Mouse (Mus musculus) G1E (cell line): ENCODE data around the gene Mrfap1.
A peak's percentile ranks its signal among the peaks of the same experiment; 100 is the strongest.

Experiments used
- CTCF ChIP-seq: IDR thresholded peaks from 2 replicates; pipeline ENCODE4 v1.5.1; 2012; ENCODE audit warnings: low read depth, low read length, inconsistent platforms, mixed read lengths
- GATA1 ChIP-seq: IDR thresholded peaks from 2 replicates; pipeline ENCODE4 v1.6.1; 2012; ENCODE audit warnings: borderline replicate concordance, low read length, inconsistent platforms, mixed read lengths

DNA sequence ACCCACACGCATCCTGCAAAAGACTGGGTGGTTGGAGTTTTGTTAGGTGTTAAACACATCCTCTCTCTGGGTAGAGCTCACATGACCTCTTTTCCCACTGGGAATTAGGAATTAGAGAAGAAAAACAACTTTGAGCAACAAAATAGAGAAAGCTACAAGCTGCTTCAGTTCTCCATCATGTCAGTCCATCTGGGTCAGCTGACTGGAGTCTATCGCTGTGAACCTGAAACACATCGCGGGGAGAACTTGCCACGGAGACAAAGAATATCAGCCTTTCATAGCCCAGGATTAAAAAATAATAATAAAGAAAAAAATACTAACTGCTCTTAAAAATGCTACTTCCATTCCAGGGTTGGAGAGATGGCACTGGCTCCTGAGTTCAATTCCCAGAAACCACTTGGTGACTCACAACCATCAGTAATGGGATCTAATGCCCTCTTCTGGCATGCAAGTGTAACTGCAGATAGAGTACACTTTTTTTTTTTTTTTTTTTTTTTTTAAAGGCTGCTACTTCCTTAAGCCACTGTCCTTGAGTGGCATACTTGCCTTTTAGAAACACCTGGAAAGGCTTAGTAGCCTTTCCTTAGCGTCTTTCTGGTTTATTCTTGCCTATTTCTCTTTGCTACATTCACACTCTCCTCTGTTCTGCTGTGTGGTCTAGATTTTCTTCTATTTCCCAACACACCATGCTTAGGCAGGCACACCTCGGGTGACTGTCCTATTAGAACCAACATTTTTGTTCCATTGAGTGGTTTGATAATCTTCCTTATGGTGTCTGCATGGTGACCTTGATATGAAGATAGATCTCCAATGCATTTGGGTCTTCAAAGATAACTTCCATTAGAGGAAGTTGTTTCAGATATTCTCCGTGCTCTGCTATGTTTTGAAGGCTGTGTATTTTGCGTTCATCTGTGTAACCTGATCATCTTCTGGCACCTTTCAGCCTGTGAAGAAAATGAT, 46.2 kb downstream of the Mrfap1 start:
- peak; percentile 33; the same call in 1 of the 2 replicates for TF ChIP-seq CTCF
- TF ChIP-seq GATA1 = no peak
